Mouse (Mus musculus): ENCODE measurements around the gene Zfp735. TPM values are rescaled to one million over a fixed set of nuclear protein-coding genes. Genes with fewer than 3 reads are reported as not detected.

Gene Zfp735
- total RNA-seq (2021): not detected
- long read RNA-seq, experiment 1: 0 reads
- long read RNA-seq, experiment 2: 0 reads

- DNase-seq (ENCODE audit: low spot score in 2 of 2): no peak
- intact Hi-C loops (cut with DNase I): no loop called here
These were observed at the start of gene Zfp735 for GRCm38 (mm10) chr11:73688478-73688877. TSS of gene Zfp735 (plus strand) at chr11:73688778.

GRCm38 (mm10) chr11:73759115-73759514 is 70.5 kb downstream of the Zfp735 start:
- intact Hi-C loops (cut with DNase I): no loop called here

More at GRCm38 (mm10) chr11:73759115-73759514, 70.5 kb downstream of the Zfp735 start:
- no peak for DNase-seq (ENCODE audit: low spot score in 2 of 2)

Other genes starting within 250 kb of the Zfp735 start
- not detected for gene Olfr380, start 231.3 kb upstream of the Zfp735 start, total RNA-seq (2021)
- gene Olfr381, start 197.2 kb upstream of the Zfp735 start, total RNA-seq (2021): not detected
- not detected for gene Olfr382, start 171.6 kb upstream of the Zfp735 start, total RNA-seq (2021)
- gene Olfr385, start 95.8 kb upstream of the Zfp735 start, total RNA-seq (2021): not detected
- not detected for gene Olfr384, start 90.2 kb upstream of the Zfp735 start, total RNA-seq (2021)
- gene Olfr389, start 91.9 kb downstream of the Zfp735 start, total RNA-seq (2021): not detected
- not detected for gene Olfr390, start 94.2 kb downstream of the Zfp735 start, total RNA-seq (2021)
- gene Olfr391-ps, start 114.3 kb downstream of the Zfp735 start, total RNA-seq (2021): not detected
- gene Olfr392, start 128.3 kb downstream of the Zfp735 start, total RNA-seq (2021): not detected
- not detected for gene Olfr393, start 162.7 kb downstream of the Zfp735 start, total RNA-seq (2021)
- gene Olfr394, start 202.0 kb downstream of the Zfp735 start, total RNA-seq (2021): not detected
- not detected for gene Olfr395, start 220.5 kb downstream of the Zfp735 start, total RNA-seq (2021)
- not detected for gene Olfr23, start 247.9 kb downstream of the Zfp735 start, total RNA-seq (2021)